Mouse (Mus musculus): Measurements from ENCODE around the gene H2-Eb1. TPM values are rescaled to one million over a fixed set of nuclear protein-coding genes. Genes with fewer than 3 reads are reported as not detected.

H2-Eb1 gene
- polyA plus RNA-seq (2011; ENCODE audit: insufficient read length, low read depth, missing spikeins) = not detected in 2 replicates

GRCm38 (mm10) chr17:34305380-34306030 is at the start of gene H2-Eb1:
Gene H2-Eb1, plus strand, starts transcription at chr17:34305867.
- TF ChIP-seq POLR2A (IDR thresholded peaks at IDR 0.05; ENCODE audit: low read depth, low read length) (no peak), CTCF (IDR thresholded peaks at IDR 0.05; ENCODE audit: borderline replicate concordance, insufficient read depth, low read length) (no peak)
- no peak within 1 kb of the TSS for H3K27ac ChIP-seq (ENCODE audit: insufficient read depth, low read length)
- H3K4me3 ChIP-seq (ENCODE audit: insufficient read depth, low read length) = no peak within 1 kb of the TSS
- H3K4me1 ChIP-seq (ENCODE audit: control insufficient read depth, insufficient read depth, low read length) = no peaks in the 10 kb centered on the region

GRCm38 (mm10) chr17:34256501-34256900 is 49.2 kb upstream of the H2-Eb1 start:
- no peak overlapping the region for H3K27ac ChIP-seq (ENCODE audit: insufficient read depth, low read length)
- H3K4me1 ChIP-seq (ENCODE audit: control insufficient read depth, insufficient read depth, low read length) = no peaks in the 10 kb centered on the region
- TF ChIP-seq CTCF (IDR thresholded peaks at IDR 0.05; ENCODE audit: borderline replicate concordance, insufficient read depth, low read length) (no peak), POLR2A (IDR thresholded peaks at IDR 0.05; ENCODE audit: low read depth, low read length) (no peak)
- H3K4me3 ChIP-seq (ENCODE audit: insufficient read depth, low read length) = no peak overlapping the region

GRCm38 (mm10) chr17:34257594-34258375 is 47.9 kb upstream of the H2-Eb1 start, which contains the start of gene H2-Ab1:
Gene H2-Ab1, plus strand, starts transcription at chr17:34257689.
- H3K27ac ChIP-seq (ENCODE audit: insufficient read depth, low read length) = no peak within 1 kb of the TSS
- H3K4me1 ChIP-seq (ENCODE audit: control insufficient read depth, insufficient read depth, low read length) = no peaks in the 10 kb centered on the region
- no peak for TF ChIP-seq POLR2A (IDR thresholded peaks at IDR 0.05; ENCODE audit: low read depth, low read length)
- TF ChIP-seq CTCF (IDR thresholded peaks at IDR 0.05; ENCODE audit: borderline replicate concordance, insufficient read depth, low read length) = no peak
- H3K4me3 ChIP-seq (ENCODE audit: insufficient read depth, low read length) = no peak within 1 kb of the TSS

- Histone ChIP-seq H3K4me1 (ENCODE audit: control insufficient read depth, insufficient read depth, low read length) (no peaks in the 10 kb centered on the region), H3K4me3 (ENCODE audit: insufficient read depth, low read length) (no peak overlapping the region), H3K27ac (ENCODE audit: insufficient read depth, low read length) (no peak overlapping the region)
- TF ChIP-seq POLR2A (IDR thresholded peaks at IDR 0.05; ENCODE audit: low read depth, low read length) = no peak
- TF ChIP-seq CTCF (IDR thresholded peaks at IDR 0.05; ENCODE audit: borderline replicate concordance, insufficient read depth, low read length) = no peak
Measured at GRCm38 (mm10) chr17:34260551-34260950, 45.1 kb upstream of the H2-Eb1 start.

GRCm38 (mm10) chr17:34261502-34261901 is 44.2 kb upstream of the H2-Eb1 start:
- Histone ChIP-seq H3K4me1 (ENCODE audit: control insufficient read depth, insufficient read depth, low read length) (no peaks in the 10 kb centered on the region), H3K4me3 (ENCODE audit: insufficient read depth, low read length) (no peak overlapping the region), H3K27ac (ENCODE audit: insufficient read depth, low read length) (no peak overlapping the region)
- no peak for TF ChIP-seq POLR2A (IDR thresholded peaks at IDR 0.05; ENCODE audit: low read depth, low read length)
- no peak for TF ChIP-seq CTCF (IDR thresholded peaks at IDR 0.05; ENCODE audit: borderline replicate concordance, insufficient read depth, low read length)

- H3K27ac ChIP-seq (ENCODE audit: insufficient read depth, low read length) = no peak overlapping the region
- H3K4me3 ChIP-seq (ENCODE audit: insufficient read depth, low read length) = peak overlapping the region; percentile 36
- TF ChIP-seq POLR2A (IDR thresholded peaks at IDR 0.05; ENCODE audit: low read depth, low read length) (no peak), CTCF (IDR thresholded peaks at IDR 0.05; ENCODE audit: borderline replicate concordance, insufficient read depth, low read length) (no peak)
- H3K4me1 ChIP-seq (ENCODE audit: control insufficient read depth, insufficient read depth, low read length) = no peaks in the 10 kb centered on the region
Measured at GRCm38 (mm10) chr17:34263068-34263467, 42.6 kb upstream of the H2-Eb1 start.

- Histone ChIP-seq H3K27ac (ENCODE audit: insufficient read depth, low read length) (no peak overlapping the region), H3K4me3 (ENCODE audit: insufficient read depth, low read length) (no peak overlapping the region), H3K4me1 (ENCODE audit: control insufficient read depth, insufficient read depth, low read length) (no peaks in the 10 kb centered on the region)
- TF ChIP-seq CTCF (IDR thresholded peaks at IDR 0.05; ENCODE audit: borderline replicate concordance, insufficient read depth, low read length) (no peak), POLR2A (IDR thresholded peaks at IDR 0.05; ENCODE audit: low read depth, low read length) (no peak)
Measured at GRCm38 (mm10) chr17:34263811-34264371, 41.8 kb upstream of the H2-Eb1 start.

- Histone ChIP-seq H3K27ac (ENCODE audit: insufficient read depth, low read length) (no peak overlapping the region), H3K4me1 (ENCODE audit: control insufficient read depth, insufficient read depth, low read length) (no peaks in the 10 kb centered on the region), H3K4me3 (ENCODE audit: insufficient read depth, low read length) (peak overlapping the region; percentile 32)
- TF ChIP-seq CTCF (IDR thresholded peaks at IDR 0.05; ENCODE audit: borderline replicate concordance, insufficient read depth, low read length) (no peak), POLR2A (IDR thresholded peaks at IDR 0.05; ENCODE audit: low read depth, low read length) (no peak)
Measured at GRCm38 (mm10) chr17:34264452-34265351, 41.0 kb upstream of the H2-Eb1 start.

- Histone ChIP-seq H3K27ac (ENCODE audit: insufficient read depth, low read length) (no peak overlapping the region), H3K4me1 (ENCODE audit: control insufficient read depth, insufficient read depth, low read length) (no peaks in the 10 kb centered on the region), H3K4me3 (ENCODE audit: insufficient read depth, low read length) (no peak overlapping the region)
- TF ChIP-seq POLR2A (IDR thresholded peaks at IDR 0.05; ENCODE audit: low read depth, low read length) (no peak), CTCF (IDR thresholded peaks at IDR 0.05; ENCODE audit: borderline replicate concordance, insufficient read depth, low read length) (no peak)
Measured at GRCm38 (mm10) chr17:34268262-34268661, 37.4 kb upstream of the H2-Eb1 start.

Measured in embryonic fibroblast, embryonic 13.5 days (primary cell).